Mouse (Mus musculus) heart, embryonic 13.5 days (tissue): ENCODE data around the gene Dus3l. TPM values are rescaled to one million over a fixed set of nuclear protein-coding genes. Genes with fewer than 3 reads are reported as not detected.
A peak's percentile ranks its signal among the peaks of the same experiment; 100 is the strongest.

ENCODE experiments used
- ATAC-seq: fragments of 200-750 bp; cut with Nextera tagmentation; 2 replicates; pipeline ENCODE4 v1.8.0; 2017; ENCODE audit warnings: moderate TSS enrichment; ENCODE audit not compliant: insufficient number of reproducible peaks, low FRiP score, low TSS enrichment; ENCODE audit errors: extremely low read depth
- H3K27ac ChIP-seq: fragments of 300-500 bp; sonication (generic); replicated peaks from 2 replicates; pipeline ENCODE4 v1.5.1; 2015; ENCODE audit warnings: moderate library complexity, mild to moderate bottlenecking, inconsistent platforms
- H3K27me3 ChIP-seq: fragments of 300-500 bp; sonication (generic); replicated peaks from 2 replicates; pipeline ENCODE4 v1.6.1; 2015; ENCODE audit warnings: mild to moderate bottlenecking, inconsistent platforms
- H3K36me3 ChIP-seq: fragments of 300-500 bp; sonication (generic); 2 replicates; pipeline ENCODE4 v1.6.1; 2015; ENCODE audit warnings: mild to moderate bottlenecking, inconsistent platforms
- H3K4me1 ChIP-seq: fragments of 300-500 bp; sonication (generic); 2 replicates; pipeline ENCODE4 v1.6.1; 2015; ENCODE audit warnings: inconsistent platforms
- H3K4me2 ChIP-seq: fragments of 300-500 bp; sonication (generic); 2 replicates; pipeline ENCODE4 v1.6.1; 2015; ENCODE audit warnings: inconsistent platforms, mild to moderate bottlenecking, moderate library complexity
- H3K4me3 ChIP-seq: fragments of 300-500 bp; sonication (generic); 2 replicates; pipeline ENCODE4 v1.5.1; 2015; ENCODE audit warnings: moderate library complexity, mild to moderate bottlenecking, inconsistent platforms
- H3K9ac ChIP-seq: fragments of 300-500 bp; sonication (generic); 2 replicates; pipeline ENCODE4 v1.6.1; 2015; ENCODE audit warnings: inconsistent platforms, mild to moderate bottlenecking, moderate library complexity
- H3K9me3 ChIP-seq: fragments of 300-500 bp; sonication (generic); 2 replicates; pipeline ENCODE4 v1.6.1; 2016; ENCODE audit warnings: inconsistent platforms
- WGBS: fragments of 180-500 bp; shearing (Covaris S2); methylation state at CpG from one replicate; pipeline ENCODE4 v1.1.7; 2015; ENCODE audit warnings: mixed read lengths; 5-methylcytosine and 5-hydroxymethylcytosine counted together
- polyA plus RNA-seq: library from polyadenylated mRNA; unstranded; fragments of >200 nt; fragmentation: Nextera tagmentation; extraction: Ambion mirVana; gene quantifications from 2 replicates; pipeline ENCODE4 v1.2.1, GENCODE M21; 2015

Dus3l gene
- polyA plus RNA-seq, 1 experiment from 2014 or later = 31.9 TPM

DNA sequence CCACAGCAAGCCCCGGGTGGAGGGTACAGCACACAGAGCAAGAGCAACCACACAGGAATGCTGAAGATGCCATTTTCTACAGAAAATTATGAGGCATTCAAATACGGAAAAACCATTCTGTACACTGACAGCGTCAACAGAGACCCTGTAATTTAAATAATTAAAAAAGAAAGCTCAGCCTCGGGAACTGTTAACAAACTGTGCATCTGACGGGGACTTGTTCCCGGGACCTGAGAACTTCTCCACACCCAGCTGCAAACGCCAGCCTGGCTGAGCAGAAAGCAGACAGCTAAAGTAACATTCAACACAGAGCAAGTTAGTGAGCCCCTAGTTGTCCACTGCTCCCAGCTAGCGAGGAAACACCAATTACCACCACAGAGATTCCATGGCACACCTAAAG, 37.5 kb downstream of the Dus3l start:
- Histone ChIP-seq H3K4me2 (no peak overlapping the region), H3K27ac (no peak overlapping the region), H3K9ac (no peak overlapping the region), H3K4me1 (no peaks in the 10 kb centered on the region), H3K27me3 (peaks cover under 1% of the 10 kb centered on the region; the same call in 1 of the 2 replicates), H3K4me3 (no peak overlapping the region), H3K9me3 (no peaks in the 10 kb centered on the region), H3K36me3 (peaks cover 6% of the 10 kb centered on the region)
- WGBS = 77% methylated on average over 8 of the region's 8 CpGs
- ATAC-seq = no peak

DNA sequence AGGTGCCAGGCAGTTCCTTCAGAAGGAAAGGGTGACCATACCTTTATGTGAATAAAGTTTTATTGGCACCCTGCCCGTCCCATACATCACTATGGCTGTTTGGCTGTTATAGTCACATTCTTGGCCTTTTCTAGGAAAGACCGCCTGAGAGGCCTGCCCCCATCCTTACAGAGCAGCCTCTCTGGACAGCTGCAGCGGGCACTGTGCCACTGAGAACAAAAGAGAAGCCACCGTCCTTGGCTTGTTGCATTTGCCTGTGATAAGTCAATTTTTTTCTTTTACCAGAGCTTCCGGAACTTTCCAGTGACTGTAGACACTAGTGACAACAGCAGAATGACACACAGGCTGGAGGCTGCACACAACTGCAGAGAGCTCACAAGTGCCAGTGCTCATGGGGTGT, 40.4 kb downstream of the Dus3l start:
- Histone ChIP-seq H3K9me3 (no peaks in the 10 kb centered on the region), H3K4me1 (peaks cover 12% of the 10 kb centered on the region), H3K9ac (0 out of 2 replicates have a peak overlapping the region, but pooled peaks have one; percentile 14), H3K4me2 (no peak overlapping the region), H3K4me3 (no peak overlapping the region), H3K36me3 (peaks cover 6% of the 10 kb centered on the region), H3K27me3 (peaks cover 8% of the 10 kb centered on the region; the same call in 1 of the 2 replicates), H3K27ac (no peak overlapping the region)
- no peak for ATAC-seq
- WGBS = 73% methylated on average over 5 of the region's 5 CpGs

DNA sequence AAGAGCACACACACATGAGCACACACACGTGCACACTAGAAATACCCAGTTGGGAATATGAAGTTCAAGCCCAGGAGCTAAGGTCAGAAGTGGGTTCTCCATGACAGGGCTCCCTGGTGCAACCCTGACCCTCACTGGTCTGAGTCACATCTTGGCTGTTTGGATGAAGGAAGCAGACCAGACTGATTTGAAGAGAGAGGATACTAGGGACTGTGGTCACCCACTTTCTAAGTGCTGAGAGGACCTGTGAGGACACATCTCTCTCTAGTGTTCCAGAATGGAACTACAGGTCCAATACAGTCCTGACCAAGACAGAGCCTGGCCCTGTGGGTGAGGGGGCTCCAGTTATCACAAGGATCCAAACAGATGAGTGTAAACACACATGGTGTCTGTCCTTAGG, 41.2 kb downstream of the Dus3l start:
- Histone ChIP-seq H3K27ac (no peak overlapping the region), H3K36me3 (peaks cover 6% of the 10 kb centered on the region), H3K4me3 (no peak overlapping the region), H3K27me3 (peaks cover 8% of the 10 kb centered on the region; the same call in 1 of the 2 replicates), H3K9ac (no peak overlapping the region), H3K4me1 (peaks cover 20% of the 10 kb centered on the region), H3K4me2 (no peak overlapping the region), H3K9me3 (no peaks in the 10 kb centered on the region)
- 89% methylated on average over 1 of the region's 1 CpGs for WGBS
- no peak for ATAC-seq

DNA sequence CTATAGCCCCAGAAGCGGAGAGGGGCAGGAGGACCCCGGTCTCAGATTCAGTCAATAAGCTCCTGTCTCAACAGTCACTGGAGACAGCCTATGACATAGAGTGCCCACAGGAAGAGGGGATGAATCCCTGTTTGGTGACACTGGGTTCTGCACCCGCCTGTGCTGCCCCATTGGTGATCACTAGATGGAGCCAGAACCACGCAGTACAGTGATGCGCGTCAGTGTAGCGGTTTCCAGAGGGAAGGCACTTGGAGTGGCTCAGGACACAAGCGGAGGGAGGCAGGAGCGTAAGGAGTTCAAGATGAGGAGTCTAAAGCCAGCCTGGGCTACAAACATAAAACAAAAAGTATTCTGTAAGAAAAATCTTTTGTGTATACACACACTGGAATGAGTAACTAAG, 44.0 kb downstream of the Dus3l start:
- Histone ChIP-seq H3K27me3 (peaks cover 8% of the 10 kb centered on the region; the same call in 1 of the 2 replicates), H3K9me3 (no peaks in the 10 kb centered on the region), H3K4me3 (no peak overlapping the region), H3K36me3 (peaks cover under 1% of the 10 kb centered on the region; the same call in 1 of the 2 replicates), H3K4me2 (no peak overlapping the region), H3K4me1 (peaks cover 32% of the 10 kb centered on the region), H3K27ac (no peak overlapping the region), H3K9ac (no peak overlapping the region)
- 9% methylated on average over 9 of the region's 9 CpGs for WGBS
- ATAC-seq = no peak

DNA sequence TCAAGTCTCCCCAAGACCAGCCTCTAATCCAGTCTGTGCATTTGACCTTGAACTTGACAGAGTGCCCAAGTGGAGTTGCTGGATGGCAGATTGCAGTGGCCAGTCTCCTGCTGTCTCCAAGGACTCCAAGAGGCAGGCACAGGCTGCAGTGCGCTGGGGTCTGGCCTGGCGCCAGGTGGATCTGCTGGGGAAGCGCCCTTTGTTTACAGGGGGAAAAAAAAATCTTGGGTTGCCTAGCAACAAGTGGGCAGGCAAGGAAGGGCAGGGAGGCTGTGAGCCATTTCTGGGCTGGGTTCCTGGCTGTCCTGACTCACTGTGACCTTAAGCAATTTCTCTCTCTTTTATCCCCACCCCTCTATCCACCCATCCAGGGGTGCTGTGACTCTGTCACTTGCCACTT, 45.7 kb downstream of the Dus3l start:
- Histone ChIP-seq H3K27ac (peak overlapping the region; percentile 95), H3K4me2 (no peak overlapping the region; the same call in 1 of the 2 replicates), H3K4me1 (peaks cover 50% of the 10 kb centered on the region), H3K36me3 (no peaks in the 10 kb centered on the region), H3K4me3 (no peak overlapping the region), H3K9ac (peak overlapping the region; percentile 69), H3K27me3 (peaks cover 8% of the 10 kb centered on the region; the same call in 1 of the 2 replicates), H3K9me3 (no peaks in the 10 kb centered on the region)
- ATAC-seq = peak; percentile 64
- WGBS = 1% methylated on average over 3 of the region's 3 CpGs

DNA sequence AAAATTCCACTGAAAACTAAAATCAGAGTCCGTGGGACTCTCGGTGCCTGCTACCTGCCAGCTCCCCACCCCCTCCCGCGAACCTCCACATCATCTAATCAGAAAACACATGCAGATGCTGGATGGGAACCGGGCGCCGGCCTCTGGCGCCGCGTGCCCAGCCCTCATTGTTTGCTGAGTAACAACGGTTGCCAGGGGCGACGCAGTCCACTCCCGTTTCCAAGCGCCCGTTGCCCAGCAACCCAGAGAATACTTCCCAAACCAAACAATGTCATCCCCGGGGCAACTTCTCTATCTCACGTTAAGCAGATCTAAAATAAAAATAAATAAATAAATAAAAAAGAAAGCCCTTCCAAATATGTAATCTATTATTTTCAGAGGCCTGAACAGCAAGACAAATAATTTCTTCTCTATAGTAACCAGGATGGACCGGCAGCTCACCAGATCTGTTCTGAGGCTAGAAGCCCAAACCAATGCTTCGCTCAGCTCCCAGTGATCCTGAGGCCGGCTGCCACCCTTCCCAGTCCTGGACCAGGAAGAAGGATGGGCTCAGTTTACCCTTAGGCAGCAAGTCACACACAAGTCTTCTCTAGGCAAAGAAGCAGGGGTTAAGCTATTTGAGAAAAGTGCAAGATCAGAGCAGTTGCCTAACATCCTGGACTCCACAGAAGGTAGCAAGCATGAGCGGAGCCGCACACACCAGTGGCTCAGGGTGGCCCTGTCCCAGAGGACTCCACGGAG, 49.9 kb downstream of the Dus3l start:
- no peak for ATAC-seq
- Histone ChIP-seq H3K36me3 (no peaks in the 10 kb centered on the region), H3K27ac (peak overlapping the region; percentile 37), H3K9ac (0 out of 2 replicates have a peak overlapping the region, but pooled peaks have one; percentile 16), H3K27me3 (no peaks in the 10 kb centered on the region), H3K4me3 (no peak overlapping the region), H3K9me3 (no peaks in the 10 kb centered on the region), H3K4me1 (peaks cover 50% of the 10 kb centered on the region), H3K4me2 (peak overlapping the region; percentile 12)
- WGBS = 16% methylated on average over 24 of the region's 24 CpGs

DNA sequence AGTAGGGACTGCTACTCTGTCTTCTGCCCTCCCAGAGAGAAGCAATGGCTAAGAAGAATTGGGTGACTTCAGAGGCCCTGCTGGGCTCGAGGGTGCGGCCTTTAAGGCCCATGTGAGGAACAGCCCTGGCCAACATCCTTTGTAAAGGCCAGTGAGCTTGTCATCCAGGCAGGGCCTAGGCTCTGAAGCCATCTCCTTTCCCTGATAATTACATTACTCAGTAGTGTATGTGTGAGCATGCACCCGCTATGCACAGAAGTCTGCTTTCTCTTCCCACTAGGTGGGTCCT, 50.4 kb downstream of the Dus3l start:
- Histone ChIP-seq H3K9ac (0 out of 2 replicates have a peak overlapping the region, but pooled peaks have one; percentile 16), H3K4me1 (peaks cover 50% of the 10 kb centered on the region), H3K27me3 (no peaks in the 10 kb centered on the region), H3K9me3 (no peaks in the 10 kb centered on the region), H3K4me2 (no peak overlapping the region), H3K4me3 (no peak overlapping the region), H3K27ac (peak overlapping the region; percentile 37), H3K36me3 (no peaks in the 10 kb centered on the region)
- 76% methylated on average over 3 of the region's 3 CpGs for WGBS
- ATAC-seq = no peak

DNA sequence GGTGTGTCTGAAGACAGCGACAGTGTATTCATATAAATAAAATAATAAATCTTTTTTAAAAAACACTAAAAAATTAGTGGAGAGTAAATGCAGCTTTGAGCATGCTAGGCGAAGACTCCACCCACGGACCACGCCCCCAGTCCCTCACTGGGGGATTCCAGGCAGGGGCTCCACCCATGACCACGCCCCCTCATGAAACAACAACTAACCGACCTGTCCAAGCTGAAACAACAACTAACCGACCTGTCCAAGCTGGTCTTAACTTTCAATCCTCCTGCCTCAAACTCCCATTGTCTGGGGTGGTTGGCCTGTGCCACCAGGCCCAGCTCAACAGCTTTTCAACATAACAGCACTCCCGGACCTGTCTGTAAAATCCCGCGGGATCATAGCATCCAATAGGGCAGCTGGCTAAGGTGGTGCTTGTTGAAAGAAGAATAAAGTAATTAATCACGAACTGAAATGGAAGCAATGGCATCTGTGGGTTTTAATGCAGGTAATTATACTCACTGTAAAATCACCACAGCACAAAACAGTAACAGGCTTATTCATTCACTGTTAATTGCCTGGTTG, 53.6 kb downstream of the Dus3l start:
- 0 out of 2 replicates have a peak overlapping the region, but pooled peaks have one; percentile 24 for H3K9ac ChIP-seq
- H3K27ac ChIP-seq = no peak overlapping the region
- WGBS = 33% methylated on average over 11 of the region's 11 CpGs
- H3K4me1 ChIP-seq = peaks cover 33% of the 10 kb centered on the region
- H3K36me3 ChIP-seq = no peaks in the 10 kb centered on the region
- ATAC-seq = no peak
- H3K4me3 ChIP-seq = no peak overlapping the region; the same call in 1 of the 2 replicates
- H3K4me2 ChIP-seq = peak overlapping the region; percentile 31; the same call in 1 of the 2 replicates
- no peaks in the 10 kb centered on the region for H3K9me3 ChIP-seq
- no peaks in the 10 kb centered on the region for H3K27me3 ChIP-seq

DNA sequence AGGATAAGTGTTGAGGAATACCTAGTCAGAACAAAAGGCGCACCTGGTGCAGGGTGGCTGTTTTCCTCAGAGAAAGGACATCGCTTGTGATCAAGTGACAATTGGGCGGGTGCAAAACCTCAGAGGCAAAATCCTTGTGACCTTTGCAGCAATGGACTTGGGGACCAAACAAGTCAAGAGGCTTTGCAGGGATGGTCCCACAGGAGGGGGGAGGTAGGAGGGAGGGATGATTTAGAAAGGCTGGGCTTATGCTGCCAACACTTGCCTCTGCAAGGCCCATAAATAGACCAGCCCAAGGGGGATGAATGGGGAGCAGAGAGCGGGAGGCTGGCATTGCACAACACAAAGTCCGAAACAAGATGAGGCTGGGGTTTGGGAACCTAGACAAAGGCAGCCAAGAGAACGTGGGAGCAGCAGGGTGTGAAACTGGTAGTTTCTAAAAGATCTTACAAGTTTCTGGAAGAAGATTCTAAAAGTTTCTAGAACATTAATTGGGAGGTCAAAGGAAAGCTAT, 54.5 kb downstream of the Dus3l start:
- Histone ChIP-seq H3K9ac (no peak overlapping the region), H3K27ac (peak overlapping the region; percentile 30; the same call in 1 of the 2 replicates)
- 50% methylated on average over 6 of the region's 6 CpGs for WGBS

More for the DNA sequence above, 54.5 kb downstream of the Dus3l start:
- no peak; the same call in 1 of the 2 replicates for ATAC-seq
- H3K9me3 ChIP-seq = no peaks in the 10 kb centered on the region
- H3K36me3 ChIP-seq = no peaks in the 10 kb centered on the region
- no peaks in the 10 kb centered on the region for H3K27me3 ChIP-seq
- no peak overlapping the region for H3K4me2 ChIP-seq
- peaks cover 25% of the 10 kb centered on the region for H3K4me1 ChIP-seq
- H3K4me3 ChIP-seq = no peak overlapping the region
